18 mouse cellular contexts compared by ENCODE assay signal in the genomic region with DNA sequence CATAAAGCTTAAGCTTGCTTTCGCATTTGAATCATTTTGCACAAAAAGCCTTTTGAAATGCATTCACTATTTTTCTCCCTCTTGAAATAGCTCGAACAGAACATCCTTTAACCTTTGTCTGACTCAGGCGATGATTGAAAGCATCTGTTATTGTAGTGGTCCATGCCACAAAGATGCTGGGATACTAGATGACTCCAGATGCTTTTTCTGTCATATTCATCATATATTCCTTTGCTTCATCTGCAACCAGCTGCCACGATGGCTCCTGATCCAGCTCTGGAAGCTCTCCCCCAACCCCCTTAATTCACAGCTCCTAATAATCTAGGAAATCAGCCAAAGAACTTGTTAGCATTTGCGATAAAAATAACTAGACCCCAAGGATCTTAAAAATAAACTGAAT. TPM values are rescaled to one million over a fixed set of nuclear protein-coding genes. Genes with fewer than 3 reads are reported as not detected.
DNase-seq lines count a peak whose midpoint lies in the region; ATAC-seq and TF ChIP-seq lines count a peak whose summit lies in the region.
"Had no signal": no experiment of that assay in that cellular context is flagged by ENCODE, and none has a peak within 500 bp of the region (broad histone marks: within the 10 kb centered on the region; RNA-seq: fewer than 3 reads in every experiment).

No protein-coding gene starts in this region.

- H3K4me3 ChIP-seq in forebrain, embryonic 15.5 days = no peak overlapping the region
- no peak overlapping the region for H3K4me3 ChIP-seq in forebrain, embryonic 10.5 days
- no peak overlapping the region for H3K4me3 ChIP-seq in layer of hippocampus, adult 2 months
- H3K4me3 ChIP-seq: gastrocnemius, adult 2 months; heart, embryonic 12.5 days; hindbrain, embryonic 13.5 days; kidney, embryonic 15.5 days; liver, embryonic 15.5 days had no signal

- no peak overlapping the region for H3K9ac ChIP-seq in forebrain, embryonic 15.5 days (replicated peaks)
- H3K9ac ChIP-seq: heart, embryonic 12.5 days; hindbrain, embryonic 13.5 days; kidney, embryonic 15.5 days; liver, embryonic 15.5 days had no signal

- H3K36me3 ChIP-seq in forebrain, embryonic 15.5 days = no peaks in the 10 kb centered on the region
- H3K36me3 ChIP-seq in forebrain, embryonic 10.5 days (replicated peaks) = no peaks in the 10 kb centered on the region
- H3K36me3 ChIP-seq: G1E; heart, embryonic 12.5 days; hindbrain, embryonic 13.5 days; kidney, embryonic 15.5 days; liver, embryonic 15.5 days had no signal

- H3K9me3 ChIP-seq in forebrain, embryonic 15.5 days = no peaks in the 10 kb centered on the region
- no peaks in the 10 kb centered on the region; the same call in 1 of the 2 replicates for H3K9me3 ChIP-seq in forebrain, embryonic 10.5 days
- H3K9me3 ChIP-seq: hindbrain, embryonic 13.5 days; kidney, embryonic 15.5 days; liver, embryonic 15.5 days had no signal

- ATAC-seq in forebrain, embryonic 15.5 days (replicated peaks) = no peak
- ATAC-seq: midbrain, embryonic 16.5 days had no signal

- 0 out of 2 replicates have a peak overlapping the region, but pooled peaks have one; percentile 4 for H3K27ac ChIP-seq in forebrain, embryonic 15.5 days (replicated peaks)
- no peak overlapping the region for H3K27ac ChIP-seq in forebrain, embryonic 10.5 days
- H3K27ac ChIP-seq in layer of hippocampus, adult 2 months = peak overlapping the region; percentile 62
- H3K27ac ChIP-seq: gastrocnemius, adult 2 months; hindbrain, embryonic 13.5 days; kidney, embryonic 15.5 days; liver, embryonic 15.5 days had no signal

- no peak for DNase-seq in forebrain, embryonic 10.5 days (ENCODE audit: extremely low spot score, low spot score)
- peak in 1 of 2 experiments; percentile 29 for DNase-seq in layer of hippocampus, adult 2 months (ENCODE audit: low spot score in 2 of 2)
- no peak for DNase-seq in layer of hippocampus, adult 11-12 months (ENCODE audit: low spot score)
- peak; percentile 45 for DNase-seq in 3T3-L1 (ENCODE audit: low read depth, low spot score)
- peak; percentile 54 for DNase-seq in layer of hippocampus, adult 9-11 months
- DNase-seq in right cerebral cortex, postnatal 4 days = no peak
- DNase-seq: adrenal gland, postnatal 25 days; gastrocnemius, adult 2 months; heart, postnatal 14 days; lung, postnatal 14 days; thymus, postnatal 25 days had no signal

- WGBS in forebrain, embryonic 15.5 days = 51% methylated on average over 5 of the region's 5 CpGs
- WGBS in forebrain, embryonic 10.5 days = 78% methylated on average over 5 of the region's 5 CpGs

- no peaks in the 10 kb centered on the region for H3K27me3 ChIP-seq in forebrain, embryonic 15.5 days
- no peaks in the 10 kb centered on the region for H3K27me3 ChIP-seq in forebrain, embryonic 10.5 days (ENCODE audit: poor library complexity, severe bottlenecking)
- H3K27me3 ChIP-seq: heart, embryonic 12.5 days; hindbrain, embryonic 13.5 days; kidney, embryonic 15.5 days; liver, embryonic 15.5 days had no signal

- H3K4me1 ChIP-seq in forebrain, embryonic 15.5 days = no peaks in the 10 kb centered on the region
- H3K4me1 ChIP-seq in forebrain, embryonic 10.5 days = no peaks in the 10 kb centered on the region
- H3K4me1 ChIP-seq: hindbrain, embryonic 13.5 days; kidney, embryonic 15.5 days; liver, embryonic 15.5 days had no signal

- H3K4me2 ChIP-seq in forebrain, embryonic 15.5 days (replicated peaks) = no peak overlapping the region
- H3K4me2 ChIP-seq: heart, embryonic 12.5 days; hindbrain, embryonic 13.5 days; kidney, embryonic 15.5 days; liver, embryonic 15.5 days had no signal

- no peak for TF ChIP-seq CTCF in layer of hippocampus, adult 2 months (conservative IDR thresholded peaks at IDR 0.05)

RNA-seq across cellular contexts. Expression of a gene that starts 30.9 kb away (rescaled TPM):
- 168 and 183 TPM in 2 replicates for polyA plus RNA-seq in forebrain, embryonic 15.5 days (2015; fragmentation: Nextera tagmentation; extraction: Ambion mirVana)
- 135 and 138 TPM in 2 replicates for polyA plus RNA-seq in forebrain, embryonic 10.5 days (2016; fragmentation: Nextera tagmentation; extraction: Ambion mirVana)
- 100 to 1,000 TPM; 109 to 111 TPM for total RNA-seq in layer of hippocampus, adult 2 months (2021)

RNA-seq across cellular contexts. Expression of a gene that starts 31.0 kb away (rescaled TPM):
- 13.2 and 13.7 TPM in 2 replicates for polyA plus RNA-seq in forebrain, embryonic 15.5 days (2015; fragmentation: Nextera tagmentation; extraction: Ambion mirVana)
- polyA plus RNA-seq in forebrain, embryonic 10.5 days (2016; fragmentation: Nextera tagmentation; extraction: Ambion mirVana) = 4.1 and 6.4 TPM in 2 replicates
- 100 to 1,000 TPM; 120 to 124 TPM for total RNA-seq in layer of hippocampus, adult 2 months (2021)

Comparison
In these comparisons a context has a peak if more than half of its experiments do, and no peak if none do; other contexts are left out.
1. DNase-seq: peak in 3T3-L1 (single experiment) and layer of hippocampus, adult 9-11 months (single experiment); none in forebrain, embryonic 10.5 days (single experiment), layer of hippocampus, adult 11-12 months (single experiment) and right cerebral cortex, postnatal 4 days (single experiment).